Mouse (Mus musculus) midbrain, embryonic 10.5 days (tissue): Measurements from ENCODE around the gene Cmpk2. TPM values are rescaled to one million over a fixed set of nuclear protein-coding genes. Genes with fewer than 3 reads are reported as not detected.
"Not testable (repeated sequence)": the region's sequence is repeated elsewhere in the genome, so short reads cannot be mapped to it uniquely, and the experiment has no call there.

Experiments used
- DNase-seq: peaks from one replicate; pipeline ENCODE4 v3.0.0-alpha.2; 2017; ENCODE audit warnings: low spot score
- H3K27ac ChIP-seq: fragments of 300-500 bp; sonication (generic); replicated peaks from 2 replicates; pipeline ENCODE4 v1.5.1; 2016; ENCODE audit warnings: mild to moderate bottlenecking
- H3K27me3 ChIP-seq: fragments of 300-500 bp; sonication (generic); 2 replicates; pipeline ENCODE4 v1.6.1; 2016; ENCODE audit warnings: low read depth, mild to moderate bottlenecking; ENCODE audit not compliant: poor library complexity, severe bottlenecking
- H3K36me3 ChIP-seq: fragments of 300-500 bp; sonication (generic); 2 replicates; pipeline ENCODE4 v1.6.1; 2016; ENCODE audit warnings: mild to moderate bottlenecking, moderate library complexity
- H3K4me1 ChIP-seq: fragments of 300-500 bp; sonication (generic); 2 replicates; pipeline ENCODE4 v1.6.1; 2016
- H3K4me3 ChIP-seq: fragments of 300-500 bp; sonication (generic); 2 replicates; pipeline ENCODE4 v1.5.1; 2016; ENCODE audit warnings: mild to moderate bottlenecking, moderate library complexity
- H3K9me3 ChIP-seq: fragments of 300-500 bp; sonication (generic); replicated peaks from 2 replicates; pipeline ENCODE4 v1.6.1; 2016; ENCODE audit warnings: mild to moderate bottlenecking
- WGBS: fragments of 180-500 bp; shearing (Covaris S2); methylation state at CpG from one replicate; pipeline ENCODE4 v1.1.7; 2016; 5-methylcytosine and 5-hydroxymethylcytosine counted together
- polyA plus RNA-seq: library from polyadenylated mRNA; unstranded; fragments of >200 nt; fragmentation: Nextera tagmentation; extraction: Ambion mirVana; gene quantifications from 2 replicates; pipeline ENCODE4 v1.2.1, GENCODE M21; 2016

Gene Cmpk2
- polyA plus RNA-seq, 1 experiment from 2014 or later: 4.2 TPM

GRCm38 (mm10) chr12:26456028-26456698, 12.8 kb upstream of the Cmpk2 start, which contains the start of gene Rsad2:
Gene Rsad2 (minus strand): TSS chr12:26456452.
- Histone ChIP-seq H3K27ac (no peak within 1 kb of the TSS), H3K36me3 (no peaks in the 10 kb centered on the region), H3K4me3 (no peak within 1 kb of the TSS), H3K27me3 (no peaks in the 10 kb centered on the region), H3K4me1 (peaks cover 8% of the 10 kb centered on the region; the same call in 1 of the 2 replicates), H3K9me3 (no peaks in the 10 kb centered on the region)
- no peak for DNase-seq
- 60% methylated on average over 13 of the region's 13 CpGs for WGBS

- no peaks in the 10 kb centered on the region for H3K9me3 ChIP-seq
- H3K4me1 ChIP-seq: peaks cover 8% of the 10 kb centered on the region; the same call in 1 of the 2 replicates
- no peaks in the 10 kb centered on the region for H3K36me3 ChIP-seq
- WGBS: 78% methylated on average over 2 of the region's 2 CpGs
- no peak overlapping the region for H3K4me3 ChIP-seq
- H3K27ac ChIP-seq: no peak overlapping the region
- no peaks in the 10 kb centered on the region for H3K27me3 ChIP-seq
- DNase-seq: no peak
Measured at GRCm38 (mm10) chr12:26460091-26460490, 8.9 kb upstream of the Cmpk2 start.

- Histone ChIP-seq H3K9me3 (no peaks in the 10 kb centered on the region), H3K27me3 (0 out of 2 replicates have a peak, but pooled peaks cover under 1% of the 10 kb centered on the region), H3K27ac (no peak overlapping the region), H3K36me3 (no peaks in the 10 kb centered on the region), H3K4me1 (peaks cover 21% of the 10 kb centered on the region), H3K4me3 (no peak overlapping the region)
- 76% methylated on average over 5 of the region's 5 CpGs for WGBS
- DNase-seq: no peak
Measured at GRCm38 (mm10) chr12:26465600-26465999, 3.4 kb upstream of the Cmpk2 start.

- H3K9me3 ChIP-seq: no peaks in the 10 kb centered on the region
- H3K4me3 ChIP-seq: peak overlapping the region; percentile 81
- peaks cover 25% of the 10 kb centered on the region for H3K4me1 ChIP-seq
- WGBS: 28% methylated on average over 6 of the region's 6 CpGs
- DNase-seq: no peak
- peak overlapping the region; percentile 92 for H3K27ac ChIP-seq
- no peaks in the 10 kb centered on the region for H3K36me3 ChIP-seq
- 0 out of 2 replicates have a peak, but pooled peaks cover 7% of the 10 kb centered on the region for H3K27me3 ChIP-seq
Measured at GRCm38 (mm10) chr12:26470042-26470409, 1.0 kb downstream of the Cmpk2 start.

- no peak for DNase-seq
- WGBS: 82% methylated on average over 3 of the region's 3 CpGs
- Histone ChIP-seq H3K36me3 (no peaks in the 10 kb centered on the region), H3K27ac (no peak overlapping the region), H3K9me3 (no peaks in the 10 kb centered on the region), H3K4me3 (no peak overlapping the region), H3K4me1 (peaks cover 25% of the 10 kb centered on the region), H3K27me3 (0 out of 2 replicates have a peak, but pooled peaks cover 7% of the 10 kb centered on the region)
Measured at GRCm38 (mm10) chr12:26471376-26471775, 2.4 kb downstream of the Cmpk2 start.

- Histone ChIP-seq H3K27me3 (0 out of 2 replicates have a peak, but pooled peaks cover 7% of the 10 kb centered on the region), H3K4me3 (no peak overlapping the region), H3K9me3 (no peaks in the 10 kb centered on the region), H3K4me1 (peaks cover 28% of the 10 kb centered on the region), H3K27ac (no peak overlapping the region), H3K36me3 (no peaks in the 10 kb centered on the region)
- no peak for DNase-seq
- 87% methylated on average over 3 of the region's 3 CpGs for WGBS
Measured at GRCm38 (mm10) chr12:26472770-26473481, 3.9 kb downstream of the Cmpk2 start.

- Histone ChIP-seq H3K27me3 (0 out of 2 replicates have a peak, but pooled peaks cover 7% of the 10 kb centered on the region), H3K36me3 (no peaks in the 10 kb centered on the region), H3K4me1 (peaks cover 25% of the 10 kb centered on the region), H3K27ac (no peak overlapping the region), H3K9me3 (no peaks in the 10 kb centered on the region), H3K4me3 (no peak overlapping the region)
- no peak for DNase-seq
- WGBS: 84% methylated on average over 6 of the region's 6 CpGs
Measured at GRCm38 (mm10) chr12:26473746-26474145, 4.7 kb downstream of the Cmpk2 start.

- no peak for DNase-seq
Measured at GRCm38 (mm10) chr12:26477198-26477597, 8.2 kb downstream of the Cmpk2 start.

GRCm38 (mm10) chr12:26478196-26479004, 9.4 kb downstream of the Cmpk2 start:
- Histone ChIP-seq H3K27me3 (no peaks in the 10 kb centered on the region), H3K4me3 (no peak overlapping the region), H3K36me3 (no peaks in the 10 kb centered on the region), H3K4me1 (peaks cover 3% of the 10 kb centered on the region; the same call in 1 of the 2 replicates), H3K27ac (no peak overlapping the region), H3K9me3 (no peaks in the 10 kb centered on the region)
- DNase-seq: no peak
- WGBS: 95% methylated on average over 18 of the region's 18 CpGs

More at GRCm38 (mm10) chr12:26477198-26477597, 8.2 kb downstream of the Cmpk2 start:
- Histone ChIP-seq H3K4me3 (no peak overlapping the region), H3K36me3 (no peaks in the 10 kb centered on the region), H3K9me3 (no peaks in the 10 kb centered on the region), H3K4me1 (peaks cover 3% of the 10 kb centered on the region; the same call in 1 of the 2 replicates), H3K27me3 (no peaks in the 10 kb centered on the region), H3K27ac (no peak overlapping the region)
- 83% methylated on average over 5 of the region's 5 CpGs for WGBS

GRCm38 (mm10) chr12:26485738-26486580, 17.0 kb downstream of the Cmpk2 start:
- DNase-seq, H3K9me3 ChIP-seq, H3K27me3 ChIP-seq, H3K27ac ChIP-seq, H3K4me3 ChIP-seq, H3K36me3 ChIP-seq: not testable (repeated sequence)
- WGBS: 90% methylated on average over 12 of the region's 12 CpGs
- H3K4me1 ChIP-seq: peaks cover 14% of the 10 kb centered on the region

GRCm38 (mm10) chr12:26487874-26488616, 19.0 kb downstream of the Cmpk2 start:
- 49% methylated on average over 14 of the region's 14 CpGs for WGBS
- Histone ChIP-seq H3K36me3 (no peaks in the 10 kb centered on the region), H3K27me3 (no peaks in the 10 kb centered on the region), H3K4me3 (no peak overlapping the region), H3K9me3 (no peaks in the 10 kb centered on the region), H3K27ac (peak overlapping the region; percentile 64), H3K4me1 (peaks cover 14% of the 10 kb centered on the region)
- peak; percentile 37 for DNase-seq
